Mouse (Mus musculus) spleen, adult 2 months (tissue): ENCODE measurements at regions not wholly inside any gene's neighbourhood (a gene's known extent, or its start where the extent isn't known, plus 50 kb on each side); places are given as distances from the start of the nearest gene placed in this dataset.

Experiments
- DNase-seq, 2 experiments: peaks; one replicate each; pipeline versions ENCODE4 v3.0.0 to v3.0.0-alpha.2; 2012 to 2021; ENCODE audit warnings: low spot score in 2 of 2, low read depth in 1 of 2
- H3K27ac ChIP-seq: fragments of 200-500 bp; 2 replicates; pipeline ENCODE4 v1.5.1; 2012; ENCODE audit warnings: low read length, inconsistent platforms; ENCODE audit not compliant: insufficient read depth
- H3K27me3 ChIP-seq: fragments of 200-500 bp; 2 replicates; pipeline ENCODE4 v1.6.1; 2012; ENCODE audit warnings: mild to moderate bottlenecking, moderate library complexity, low read length, inconsistent platforms; ENCODE audit not compliant: control insufficient read depth, insufficient read depth
- H3K36me3 ChIP-seq: fragments of 200-500 bp; 2 replicates; pipeline ENCODE4 v1.6.1; 2012; ENCODE audit warnings: mild to moderate bottlenecking, low read length, inconsistent platforms; ENCODE audit not compliant: control insufficient read depth, insufficient read depth
- H3K4me1 ChIP-seq: fragments of 200-500 bp; 2 replicates; pipeline ENCODE4 v1.6.1; 2011; ENCODE audit warnings: inconsistent platforms; ENCODE audit not compliant: control insufficient read depth, insufficient read depth, insufficient read length
- H3K4me3 ChIP-seq: fragments of 200-500 bp; 2 replicates; pipeline ENCODE4 v1.5.1; 2011; ENCODE audit warnings: mild to moderate bottlenecking, inconsistent platforms; ENCODE audit not compliant: insufficient read depth, insufficient read length; ENCODE audit errors: extremely low read depth
- CTCF ChIP-seq: fragments of 200-500 bp; IDR thresholded peaks from 2 replicates; pipeline ENCODE4 v1.5.1; 2011; ENCODE audit warnings: mild to moderate bottlenecking, inconsistent platforms; ENCODE audit not compliant: insufficient read depth, insufficient read length, insufficient replicate concordance; ENCODE audit errors: extremely low read depth
- POLR2A ChIP-seq: fragments of 200-500 bp; IDR thresholded peaks from 2 replicates; pipeline ENCODE4 v1.6.1; 2011; ENCODE audit warnings: low read depth, low read length, inconsistent platforms
- WGBS: fragments of 180-500 bp; shearing (Covaris S2); methylation state at CpG from one replicate; pipeline ENCODE4 v1.1.7; 2018; 5-methylcytosine and 5-hydroxymethylcytosine counted together

DNA sequence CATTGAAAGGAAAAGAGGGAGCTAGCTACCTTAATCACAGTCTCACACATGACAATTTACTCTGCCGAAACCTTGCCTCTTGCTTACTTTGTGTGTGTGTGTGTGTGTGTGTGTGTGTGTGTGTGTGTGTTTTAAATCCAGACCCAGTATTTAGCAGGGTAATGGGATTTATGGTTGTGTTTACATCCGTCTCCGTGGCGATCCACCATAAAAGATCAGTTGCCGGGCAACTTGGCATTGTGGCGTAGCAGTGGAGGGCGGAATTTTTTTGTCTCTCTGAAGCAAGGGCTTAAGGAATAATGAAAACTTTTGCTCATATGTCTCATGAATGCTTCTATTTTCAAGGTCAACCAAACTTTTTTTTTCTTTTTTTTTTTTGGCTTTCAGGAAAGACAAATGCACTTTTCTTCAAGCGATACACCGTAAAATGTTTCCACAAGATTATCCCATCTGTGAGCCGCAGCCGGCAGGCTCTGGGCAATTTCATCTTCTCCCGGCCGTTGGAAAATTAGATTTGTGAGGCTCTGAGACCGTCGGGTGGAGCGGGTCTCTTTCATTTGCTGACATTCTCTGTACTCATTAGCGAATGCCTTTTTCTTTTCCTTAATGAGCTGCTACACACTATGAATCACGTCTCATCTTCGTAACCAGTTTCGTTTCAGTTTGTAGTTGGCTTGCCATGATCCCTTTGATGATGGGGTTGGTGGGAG is 53.9 kb upstream of the Ptch1 start:
- no peak overlapping the region for H3K27ac ChIP-seq
- no peaks in the 10 kb centered on the region for H3K36me3 ChIP-seq
- no peak overlapping the region for H3K4me3 ChIP-seq
- TF ChIP-seq CTCF (no peak), POLR2A (no peak)
- H3K4me1 ChIP-seq: no peaks in the 10 kb centered on the region
- H3K27me3 ChIP-seq: no peaks in the 10 kb centered on the region
- no peak for DNase-seq
- 76% methylated on average over 20 of the region's 20 CpGs for WGBS

GRCm38 (mm10) chr13:63627894-63628287 is 54.5 kb upstream of the Ptch1 start:
- 90% methylated on average over 4 of the region's 4 CpGs for WGBS
- Histone ChIP-seq H3K27ac (no peak overlapping the region), H3K4me3 (no peak overlapping the region), H3K36me3 (no peaks in the 10 kb centered on the region), H3K27me3 (no peaks in the 10 kb centered on the region), H3K4me1 (no peaks in the 10 kb centered on the region)
- DNase-seq: no peak
- TF ChIP-seq POLR2A (no peak), CTCF (no peak)

GRCm38 (mm10) chr13:63631771-63632347 is 58.5 kb upstream of the Ptch1 start:
- no peak for TF ChIP-seq POLR2A
- TF ChIP-seq CTCF: no peak
- DNase-seq: no peak
- Histone ChIP-seq H3K4me1 (no peaks in the 10 kb centered on the region), H3K27ac (no peak overlapping the region), H3K27me3 (no peaks in the 10 kb centered on the region), H3K4me3 (no peak overlapping the region), H3K36me3 (no peaks in the 10 kb centered on the region)
- 74% methylated on average over 5 of the region's 5 CpGs for WGBS

DNA sequence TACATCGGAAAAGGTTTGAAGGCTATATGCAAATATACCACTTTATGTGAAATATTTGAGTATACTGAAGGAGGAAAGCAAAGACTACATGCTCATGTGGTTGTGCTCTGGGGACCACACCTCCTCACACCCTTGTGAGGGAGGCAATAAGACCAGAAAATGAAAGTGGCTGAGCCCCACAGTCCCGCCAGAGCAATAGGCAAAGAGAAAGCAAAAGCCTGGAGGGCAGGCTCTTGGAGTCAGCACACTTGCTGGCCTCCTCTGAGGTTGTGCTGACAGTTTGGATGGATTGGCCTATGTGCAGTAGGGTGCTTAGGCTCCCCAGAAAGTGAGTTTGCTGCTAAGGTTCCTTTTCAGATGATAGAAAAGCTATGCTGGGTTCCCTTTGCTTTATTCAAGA is 60.9 kb upstream of the Ptch1 start:
- no peak for TF ChIP-seq CTCF
- TF ChIP-seq POLR2A: no peak
- Histone ChIP-seq H3K4me1 (no peaks in the 10 kb centered on the region), H3K27ac (no peak overlapping the region), H3K4me3 (no peak overlapping the region), H3K27me3 (no peaks in the 10 kb centered on the region), H3K36me3 (no peaks in the 10 kb centered on the region)
- WGBS: 62% methylated on average over 2 of the region's 2 CpGs
- DNase-seq: no peak

- 81% methylated on average over 12 of the region's 12 CpGs for WGBS
Measured at GRCm38 (mm10) chr13:63641649-63642226, 68.3 kb upstream of the Ptch1 start.

DNA sequence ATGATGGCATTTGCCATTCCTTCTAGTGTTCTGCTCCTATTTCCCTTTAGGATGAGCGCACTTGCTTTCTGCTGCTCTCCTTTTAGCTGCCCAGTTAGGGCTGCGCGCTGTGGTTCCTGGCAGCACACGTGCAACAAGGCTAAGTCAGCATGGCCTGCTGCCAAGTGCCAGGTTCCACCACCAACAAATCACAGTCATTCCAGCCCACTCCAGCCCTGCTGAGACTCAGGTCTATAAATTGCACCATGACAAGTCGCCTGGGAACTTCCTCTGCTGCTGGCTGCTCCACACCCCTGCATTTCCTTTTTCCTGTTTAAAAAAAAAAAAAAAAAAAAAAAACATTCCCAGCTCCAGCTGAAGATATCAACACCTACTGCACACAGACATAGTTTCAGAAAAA is 69.2 kb upstream of the Ptch1 start:
- Histone ChIP-seq H3K4me3 (no peak overlapping the region), H3K27me3 (no peaks in the 10 kb centered on the region), H3K27ac (no peak overlapping the region), H3K4me1 (no peaks in the 10 kb centered on the region), H3K36me3 (no peaks in the 10 kb centered on the region)
- no peak for DNase-seq
- TF ChIP-seq CTCF (no peak), POLR2A (no peak)
- 8% methylated on average over 5 of the region's 5 CpGs for WGBS

More at GRCm38 (mm10) chr13:63641649-63642226, 68.3 kb upstream of the Ptch1 start:
- no peaks in the 10 kb centered on the region for H3K36me3 ChIP-seq
- TF ChIP-seq CTCF: no peak
- TF ChIP-seq POLR2A: no peak
- no peak overlapping the region for H3K4me3 ChIP-seq
- no peaks in the 10 kb centered on the region for H3K27me3 ChIP-seq
- H3K4me1 ChIP-seq: no peaks in the 10 kb centered on the region
- H3K27ac ChIP-seq: no peak overlapping the region
- no peak for DNase-seq

DNA sequence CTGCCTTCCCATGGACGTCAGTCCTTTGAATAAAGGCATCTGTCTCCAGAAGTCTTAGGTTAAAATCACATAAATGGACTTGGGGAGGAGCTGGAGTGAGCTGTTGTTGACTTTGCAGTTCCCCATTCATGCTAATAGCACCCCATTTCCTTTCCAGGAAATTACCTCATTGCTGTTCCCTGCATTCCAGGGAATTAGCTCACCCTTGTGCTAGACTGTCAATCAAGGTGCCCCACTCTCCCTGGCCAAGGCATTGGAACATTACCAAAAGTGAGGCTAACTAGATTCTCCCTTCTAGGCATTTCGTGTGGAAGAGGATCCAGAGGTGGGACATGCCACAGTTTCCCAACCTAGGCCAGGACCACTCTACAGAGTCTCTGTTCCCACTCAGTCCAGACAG is 70.0 kb upstream of the Ptch1 start:
- DNase-seq: no peak
- Histone ChIP-seq H3K27ac (no peak overlapping the region), H3K27me3 (no peaks in the 10 kb centered on the region), H3K36me3 (no peaks in the 10 kb centered on the region), H3K4me3 (no peak overlapping the region), H3K4me1 (no peaks in the 10 kb centered on the region)
- no peak for TF ChIP-seq POLR2A
- TF ChIP-seq CTCF: no peak
- 51% methylated on average over 2 of the region's 2 CpGs for WGBS
